Mouse (Mus musculus): Measurements from ENCODE around the gene Samd4b.

GRCm38 (mm10) chr7:28495426-28495825, 102.5 kb downstream of the Samd4b start:
- TF ChIP-seq CTCF (IDR thresholded peaks at IDR 0.05; ENCODE audit: low read depth): no peak
- TF ChIP-seq EP300 (IDR thresholded peaks at IDR 0.05; ENCODE audit: low read depth): no peak
